Mouse (Mus musculus): ENCODE data around the gene Gm10491.

Gm10491 gene

DNA sequence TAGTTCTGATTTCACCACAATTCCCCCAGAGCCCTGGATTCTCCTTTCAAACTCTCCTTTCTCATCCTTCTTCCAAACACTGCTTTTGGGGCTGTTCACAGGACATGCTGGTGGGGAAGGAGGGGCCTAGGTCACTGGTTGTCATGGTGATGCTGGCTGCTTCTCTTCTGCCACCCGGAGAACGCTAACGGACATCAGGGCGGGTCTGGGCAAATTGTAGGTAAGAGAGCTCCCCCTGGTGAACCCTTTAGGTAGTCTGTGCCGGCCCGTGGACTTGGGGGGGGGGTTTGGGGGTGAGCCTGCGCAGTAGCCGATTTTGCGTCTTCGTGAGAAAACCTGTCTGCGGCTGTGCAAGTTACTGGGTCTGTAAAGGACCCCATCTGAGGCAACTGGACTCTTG, 27.8 kb downstream of the Gm10491 start:
- DNase-seq (ENCODE audit: low spot score in 2 of 2): peak in 1 of 2 experiments; percentile 6

DNA sequence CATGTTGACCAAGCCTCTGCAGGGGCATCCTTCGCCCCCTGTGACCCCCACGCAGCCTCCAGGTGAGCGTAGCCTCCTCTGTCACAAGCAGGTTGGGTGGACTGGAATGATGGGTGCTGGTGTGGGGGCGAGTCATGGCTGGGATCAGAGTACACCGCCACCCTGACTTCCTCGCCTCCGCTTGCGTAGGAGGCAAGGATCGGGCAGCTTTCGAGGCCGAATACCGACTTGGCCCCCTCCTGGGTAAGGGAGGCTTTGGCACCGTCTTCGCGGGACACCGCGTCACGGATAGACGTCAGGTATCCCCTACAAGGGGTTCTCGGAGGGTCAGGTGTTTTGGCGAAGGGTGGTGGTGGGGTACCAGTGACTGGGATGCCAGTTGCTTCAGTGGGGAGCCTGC, 29.1 kb downstream of the Gm10491 start:
- peak in 1 of 2 experiments; percentile 9 for DNase-seq (ENCODE audit: low spot score in 2 of 2)

GRCm38 (mm10) chrX:7878007-7878419, 29.6 kb downstream of the Gm10491 start, which contains the start of gene Pim2:
Gene Pim2, plus strand, starts transcription at chrX:7878262.
- peak; percentile 41 to 70 for DNase-seq (ENCODE audit: low spot score in 2 of 2)

- no peak for DNase-seq (ENCODE audit: low spot score in 2 of 2)
These were observed 37.8 kb downstream of the Gm10491 start for GRCm38 (mm10) chrX:7869826-7870225.

DNA sequence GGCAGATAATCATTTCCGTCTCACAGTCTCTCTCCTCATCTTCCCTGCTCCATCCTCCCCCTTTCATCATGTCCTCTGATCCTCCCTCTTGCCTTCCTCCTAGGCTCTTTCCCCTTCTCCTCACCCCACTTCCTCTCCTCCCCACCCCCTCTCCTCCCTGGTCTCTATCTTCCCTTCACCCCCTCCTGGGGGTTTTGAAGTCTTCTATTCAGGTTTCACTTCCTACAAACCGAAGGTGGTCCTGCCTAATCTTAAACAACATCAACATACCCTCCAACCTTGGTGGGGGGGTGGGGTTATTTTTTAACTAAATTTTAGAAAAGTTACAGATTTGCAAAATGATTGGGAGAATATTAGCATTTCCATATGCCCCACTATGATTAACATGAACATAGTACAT, 39.1 kb downstream of the Gm10491 start:
- DNase-seq (ENCODE audit: low spot score in 2 of 2): no peak

DNA sequence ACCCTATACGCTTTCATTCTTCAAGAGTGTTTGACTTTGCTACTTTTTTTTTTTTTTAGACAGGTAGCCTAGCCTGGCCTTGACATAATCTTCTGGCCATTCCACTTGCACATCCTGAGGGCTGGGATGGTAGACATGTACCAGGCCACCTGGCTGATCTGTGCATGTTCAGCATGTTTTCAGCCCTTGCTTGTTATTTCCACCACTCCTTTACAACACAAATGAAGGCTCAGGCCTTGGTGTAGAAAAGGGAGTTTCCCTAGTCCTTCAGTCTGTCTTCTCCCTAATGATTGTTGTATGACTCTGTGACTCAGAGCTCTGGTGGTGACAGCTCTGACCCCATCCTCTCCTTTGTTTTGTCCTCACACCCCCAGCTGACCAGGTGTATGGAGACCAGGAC, 40.5 kb downstream of the Gm10491 start:
- no peak for DNase-seq (ENCODE audit: low spot score in 2 of 2)

DNA sequence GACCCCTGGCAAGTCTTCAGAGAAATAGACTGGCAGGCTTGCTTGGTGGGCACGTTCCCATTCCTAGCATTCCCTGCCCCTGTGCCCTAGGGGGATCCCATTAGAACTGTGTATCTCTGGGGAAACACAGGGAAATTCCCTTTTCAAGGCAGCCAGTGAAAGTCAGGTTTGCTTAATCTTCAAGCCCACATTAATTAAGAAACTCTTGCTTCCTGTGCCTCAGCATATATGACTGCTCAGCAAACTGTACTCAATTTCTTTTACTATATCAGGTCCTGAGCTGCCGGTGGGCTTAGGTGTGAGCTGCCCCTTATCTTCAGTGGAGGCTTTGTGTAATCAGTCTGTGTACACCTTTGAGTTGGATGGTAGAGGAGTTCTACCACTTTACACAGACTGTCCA, 41.8 kb downstream of the Gm10491 start:
- DNase-seq (ENCODE audit: low spot score in 2 of 2): no peak

GRCm38 (mm10) chrX:7865343-7865742, 42.3 kb downstream of the Gm10491 start:
- no peak for DNase-seq (ENCODE audit: low spot score in 2 of 2)

DNA sequence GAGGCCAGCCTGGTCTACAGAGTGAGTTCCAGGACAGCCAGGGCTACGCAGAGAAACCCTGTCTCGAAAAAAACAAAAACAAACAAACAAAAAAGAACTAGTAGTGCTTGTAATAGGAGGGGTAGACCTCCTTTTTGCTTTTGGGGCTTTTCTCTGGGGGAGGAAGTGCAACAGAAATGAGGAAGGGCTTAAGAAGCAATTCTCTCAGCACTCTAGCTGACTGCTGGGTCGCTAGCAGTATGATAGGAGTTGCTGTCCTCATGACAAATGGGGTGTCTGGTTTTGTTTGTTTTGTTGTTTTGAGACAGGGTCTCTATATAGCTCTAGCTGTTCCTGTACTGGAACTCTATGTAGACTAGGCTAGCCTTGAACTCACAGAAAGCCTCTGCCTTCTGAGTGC, 43.1 kb downstream of the Gm10491 start:
- DNase-seq (ENCODE audit: low spot score in 2 of 2): no peak

- DNase-seq (ENCODE audit: low spot score in 2 of 2): no peak
These were observed 44.5 kb downstream of the Gm10491 start for GRCm38 (mm10) chrX:7863181-7863580.

DNA sequence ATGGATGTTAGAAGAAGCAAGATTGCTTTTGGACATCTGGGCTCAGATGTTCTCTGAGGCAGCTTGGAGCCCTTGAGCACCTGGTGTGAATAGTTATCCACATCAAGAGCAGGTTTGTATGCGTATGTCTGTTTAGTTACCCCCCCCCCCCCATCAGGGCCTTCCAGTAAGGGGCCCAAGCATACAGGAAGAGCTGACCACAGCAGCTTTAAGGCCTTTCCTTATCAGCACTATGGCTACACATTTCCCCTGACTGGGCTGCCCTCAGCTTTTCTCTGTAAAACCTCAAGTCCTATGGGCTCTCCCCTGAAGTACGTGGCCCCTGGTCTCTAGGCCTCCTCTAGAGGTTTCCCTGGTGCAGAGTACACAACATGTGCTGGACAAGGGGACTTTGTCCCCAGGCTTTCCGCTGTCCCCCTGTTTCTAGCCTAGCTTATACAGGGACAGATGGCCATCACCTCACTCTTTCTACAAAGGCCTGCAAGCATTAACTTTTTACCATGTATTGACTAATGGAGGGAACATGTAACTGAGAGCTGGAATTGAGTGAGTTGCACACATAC, 48.4 kb downstream of the Gm10491 start:
- no peak for DNase-seq (ENCODE audit: low spot score in 2 of 2)

All from urinary bladder, adult 18-20 months (tissue).